Mouse (Mus musculus) brain, adult 2 months (tissue): ENCODE results near the gene Tbc1d22a.

Source experiments
- DNase-seq: peaks from one replicate; pipeline ENCODE4 v3.0.0; 2011; ENCODE audit warnings: low read depth, low spot score

The Tbc1d22a gene

GRCm38 (mm10) chr15:86444271-86444670 is 230.0 kb downstream of the Tbc1d22a start:
- DNase-seq: peak; percentile 35

GRCm38 (mm10) chr15:86446064-86446463 is 231.8 kb downstream of the Tbc1d22a start:
- no peak for DNase-seq

GRCm38 (mm10) chr15:86447251-86447650 is 233.0 kb downstream of the Tbc1d22a start:
- no peak for DNase-seq

- peak; percentile 31 for DNase-seq
These were observed 235.0 kb downstream of the Tbc1d22a start for GRCm38 (mm10) chr15:86449236-86449635.

- no peak for DNase-seq
These were observed 235.5 kb downstream of the Tbc1d22a start for GRCm38 (mm10) chr15:86449794-86450193.

- DNase-seq: no peak
These were observed 245.2 kb downstream of the Tbc1d22a start for GRCm38 (mm10) chr15:86459413-86459812.

GRCm38 (mm10) chr15:86462636-86463035 is 248.4 kb downstream of the Tbc1d22a start:
- DNase-seq: no peak

- DNase-seq: no peak
These were observed 253.8 kb downstream of the Tbc1d22a start for GRCm38 (mm10) chr15:86468082-86468481.

- DNase-seq: peak; percentile 67
These were observed 256.9 kb downstream of the Tbc1d22a start for GRCm38 (mm10) chr15:86471136-86471535.

- no peak for DNase-seq
These were observed 259.2 kb downstream of the Tbc1d22a start for GRCm38 (mm10) chr15:86473473-86473872.

GRCm38 (mm10) chr15:86474951-86475350 is 260.7 kb downstream of the Tbc1d22a start:
- no peak for DNase-seq

GRCm38 (mm10) chr15:86476483-86476882 is 262.2 kb downstream of the Tbc1d22a start:
- peak; percentile 47 for DNase-seq

GRCm38 (mm10) chr15:86477032-86477431 is 262.8 kb downstream of the Tbc1d22a start:
- no peak for DNase-seq

- DNase-seq: no peak
These were observed 263.3 kb downstream of the Tbc1d22a start for GRCm38 (mm10) chr15:86477471-86477992.

- DNase-seq: peak; percentile 30
These were observed 264.6 kb downstream of the Tbc1d22a start for GRCm38 (mm10) chr15:86478685-86479502.

- no peak for DNase-seq
These were observed 268.1 kb downstream of the Tbc1d22a start for GRCm38 (mm10) chr15:86482362-86482761.

GRCm38 (mm10) chr15:86485815-86486214 is 271.6 kb downstream of the Tbc1d22a start:
- no peak for DNase-seq

- DNase-seq: peak; percentile 70
These were observed 273.1 kb downstream of the Tbc1d22a start for GRCm38 (mm10) chr15:86487359-86487758.

- no peak for DNase-seq
These were observed 277.3 kb downstream of the Tbc1d22a start for GRCm38 (mm10) chr15:86491434-86492099.

GRCm38 (mm10) chr15:86492636-86493035 is 278.4 kb downstream of the Tbc1d22a start:
- no peak for DNase-seq

- DNase-seq: no peak
These were observed 281.9 kb downstream of the Tbc1d22a start for GRCm38 (mm10) chr15:86496209-86496608.

- DNase-seq: peak; percentile 24
These were observed 282.4 kb downstream of the Tbc1d22a start for GRCm38 (mm10) chr15:86496646-86497045.

GRCm38 (mm10) chr15:86500536-86500935 is 286.3 kb downstream of the Tbc1d22a start:
- DNase-seq: no peak
